Mouse (Mus musculus) left cerebral cortex, adult 9 months (tissue): Measurements from ENCODE around the gene Tbrg1.
A peak's percentile ranks its signal among the peaks of the same experiment; 100 is the strongest.

Source experiments
- DNase-seq, 2 experiments: peaks; one replicate each; pipeline ENCODE4 v3.0.0; 2022; ENCODE audit warnings: low spot score in 2 of 2

Tbrg1 gene

GRCm38 (mm10) chr9:37632305-37632704 is 24.8 kb downstream of the Tbrg1 start:
- DNase-seq = no peak

- DNase-seq = no peak
Measured at GRCm38 (mm10) chr9:37629941-37630340, 27.2 kb downstream of the Tbrg1 start.

- no peak for DNase-seq
Measured at GRCm38 (mm10) chr9:37628581-37628980, 28.5 kb downstream of the Tbrg1 start.

GRCm38 (mm10) chr9:37627263-37627662 is 29.8 kb downstream of the Tbrg1 start:
- no peak for DNase-seq

GRCm38 (mm10) chr9:37626103-37626567 is 31.0 kb downstream of the Tbrg1 start:
- DNase-seq = peak in 1 of 2 experiments; percentile 57

GRCm38 (mm10) chr9:37625641-37626040 is 31.5 kb downstream of the Tbrg1 start:
- DNase-seq = peak; percentile 71 to 86

GRCm38 (mm10) chr9:37625129-37625528 is 32.0 kb downstream of the Tbrg1 start:
- no peak for DNase-seq

GRCm38 (mm10) chr9:37624502-37624901 is 32.6 kb downstream of the Tbrg1 start:
- DNase-seq = no peak

- DNase-seq = no peak
Measured at GRCm38 (mm10) chr9:37623981-37624380, 33.1 kb downstream of the Tbrg1 start.

GRCm38 (mm10) chr9:37621290-37621689 is 35.8 kb downstream of the Tbrg1 start:
- DNase-seq = peak in 1 of 2 experiments; percentile 74

GRCm38 (mm10) chr9:37616770-37617169 is 40.3 kb downstream of the Tbrg1 start:
- DNase-seq = peak in 1 of 2 experiments; percentile 49

GRCm38 (mm10) chr9:37615220-37615619 is 41.9 kb downstream of the Tbrg1 start:
- peak in 1 of 2 experiments; percentile 66 for DNase-seq

- DNase-seq = no peak
Measured at GRCm38 (mm10) chr9:37614316-37614715, 42.8 kb downstream of the Tbrg1 start.

GRCm38 (mm10) chr9:37613911-37614280 is 43.2 kb downstream of the Tbrg1 start:
- no peak for DNase-seq

GRCm38 (mm10) chr9:37613182-37613910 is 43.8 kb downstream of the Tbrg1 start, which contains the start of gene Spa17:
Gene Spa17, minus strand, starts transcription at chr9:37613722.
- peak; percentile 71 to 88 for DNase-seq

GRCm38 (mm10) chr9:37609558-37609957 is 47.6 kb downstream of the Tbrg1 start:
- no peak for DNase-seq

GRCm38 (mm10) chr9:37605089-37605488 is 52.0 kb downstream of the Tbrg1 start:
- no peak for DNase-seq

- no peak for DNase-seq
Measured at GRCm38 (mm10) chr9:37600538-37601205, 56.4 kb downstream of the Tbrg1 start.
